Mouse (Mus musculus): ENCODE measurements around the gene Plp2.

The Plp2 gene

DNA sequence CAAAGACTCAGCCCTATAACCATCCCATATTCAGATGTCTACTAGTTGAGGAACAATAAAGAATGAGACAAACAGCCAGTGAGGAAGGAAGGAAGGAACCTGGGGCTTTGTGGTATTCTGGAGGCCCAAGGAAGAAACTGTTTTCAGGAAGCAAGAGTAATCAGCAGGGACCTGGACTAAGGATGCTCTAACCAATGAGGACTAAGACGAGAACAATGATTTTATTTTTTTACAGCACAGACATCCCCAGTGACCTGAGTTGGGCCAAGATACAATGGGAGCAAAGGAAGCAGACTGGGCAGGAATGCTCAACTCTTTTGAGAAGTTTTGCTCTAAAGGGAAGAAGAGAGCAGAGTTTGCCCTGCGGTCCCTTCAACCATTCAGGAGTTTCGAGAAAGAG is 8.3 kb downstream of the Plp2 start:
- no peak for DNase-seq (ENCODE audit: extremely low spot score, low spot score)

DNA sequence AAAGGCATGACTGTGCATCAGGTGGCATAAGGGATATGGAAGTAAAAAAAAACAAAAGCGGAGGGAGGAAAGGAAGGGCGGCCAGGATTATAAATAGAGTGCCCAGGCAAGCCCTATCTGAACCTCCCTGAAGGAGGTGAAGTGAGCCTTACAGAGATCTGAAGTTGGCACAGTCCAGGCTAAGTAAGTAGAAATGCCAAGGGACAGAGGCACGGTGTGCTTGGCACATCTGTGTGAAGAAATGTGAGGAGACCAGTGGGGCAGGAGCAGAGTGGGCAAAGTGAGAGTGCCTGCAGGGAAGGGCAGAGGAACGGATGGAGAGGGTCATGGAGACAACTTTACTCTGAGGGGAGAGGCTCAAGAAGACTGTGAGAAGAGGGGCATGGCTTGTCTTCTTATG is 10.1 kb downstream of the Plp2 start:
- DNase-seq (ENCODE audit: extremely low spot score, low spot score): no peak

DNA sequence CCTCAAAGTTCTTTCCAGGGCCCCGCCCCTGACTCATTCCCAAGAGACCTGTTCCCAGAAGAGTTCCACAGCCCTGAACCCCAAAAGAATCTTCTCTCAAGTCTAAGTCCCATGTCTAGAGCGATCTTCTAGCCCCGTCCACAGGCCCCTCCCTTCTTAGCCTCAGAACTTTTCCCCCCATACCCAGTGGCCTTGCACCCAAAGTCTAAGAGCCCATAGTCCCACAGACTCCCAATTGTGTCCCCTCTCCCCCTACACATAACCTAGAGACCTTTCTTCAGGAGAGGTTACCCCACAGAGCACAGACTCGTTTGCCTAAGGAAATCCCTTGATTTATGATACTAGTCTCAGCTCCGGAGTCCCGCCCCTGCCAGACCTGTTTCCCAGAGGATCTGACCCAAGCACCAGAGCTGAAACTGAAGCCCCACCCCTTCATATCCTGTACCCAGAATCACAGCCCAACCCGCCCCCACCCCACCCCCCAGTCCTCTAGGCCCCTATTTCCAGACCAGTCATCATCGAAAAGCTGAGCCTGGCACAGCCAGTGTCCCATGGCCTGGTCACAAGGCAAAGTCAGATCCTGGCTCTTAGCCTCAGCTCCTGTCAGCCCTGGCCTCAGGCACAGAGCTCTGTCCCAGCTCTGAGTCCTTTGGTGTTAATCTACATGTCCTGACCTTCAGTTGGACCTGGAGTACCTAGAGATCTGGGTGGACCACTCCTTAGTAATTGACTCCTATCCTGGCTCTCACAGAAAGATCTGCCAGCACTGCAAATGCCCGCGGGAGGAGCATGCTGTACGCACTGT is 12.2 kb downstream of the Plp2 start:
- DNase-seq (ENCODE audit: extremely low spot score, low spot score): no peak

DNA sequence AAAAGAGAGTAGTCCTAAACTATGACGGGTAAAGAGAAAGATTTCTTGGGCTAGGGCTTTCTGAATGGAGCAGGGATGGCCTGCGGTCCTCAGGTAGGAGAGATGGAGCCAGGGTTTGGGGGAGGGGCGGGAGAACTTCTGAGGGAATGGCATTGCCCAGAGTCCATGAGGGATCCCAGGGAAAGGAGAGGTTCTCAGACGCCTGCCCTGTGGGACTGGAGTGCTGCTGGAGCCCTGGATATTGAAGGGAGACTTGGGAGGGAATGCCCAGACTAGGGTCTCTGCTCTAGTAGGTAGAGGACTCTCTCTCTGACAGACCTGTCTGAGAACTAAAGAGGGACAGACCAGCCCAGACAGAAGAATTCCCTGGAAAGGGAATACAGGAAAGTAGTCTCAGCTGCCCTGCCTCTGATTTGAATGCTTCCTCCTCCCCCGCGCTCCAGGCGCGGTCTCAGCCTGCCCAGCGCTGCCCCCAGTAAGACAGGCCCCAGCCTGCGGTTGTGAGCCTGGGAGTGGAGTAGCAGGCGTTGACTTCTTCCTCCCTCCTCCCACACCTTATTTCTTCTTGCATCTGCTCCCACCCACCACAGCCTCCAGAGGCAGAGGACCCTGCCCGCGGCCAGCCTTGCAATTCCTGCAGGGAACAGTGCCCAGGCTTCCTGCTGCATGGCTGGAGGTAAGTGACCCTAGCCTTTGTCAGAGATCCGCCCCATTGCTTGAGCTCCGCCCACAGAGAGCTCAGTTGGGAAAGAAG is 13.0 kb downstream of the Plp2 start:
- DNase-seq (ENCODE audit: extremely low spot score, low spot score): peak; percentile 48

DNA sequence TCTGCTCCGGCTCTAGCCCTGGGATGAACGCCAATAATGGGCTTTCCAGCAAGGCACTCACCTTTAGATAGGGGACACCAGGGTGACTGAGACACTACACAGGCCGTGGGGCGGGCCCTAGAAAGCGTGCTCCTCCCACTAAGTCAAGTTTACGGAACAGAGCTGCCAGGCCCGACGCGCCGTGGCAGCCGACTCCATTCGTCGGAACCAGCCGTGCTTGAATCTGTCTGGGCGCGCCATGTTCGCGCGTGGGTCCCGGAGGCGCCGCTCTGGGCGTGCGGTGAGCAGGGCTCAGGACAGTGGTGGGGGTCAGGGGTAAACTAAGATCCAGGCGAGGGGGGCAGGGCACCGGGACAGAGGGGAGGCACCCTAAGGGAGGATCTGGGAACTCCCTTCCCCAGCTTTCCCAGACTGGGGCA is 14.0 kb downstream of the Plp2 start, which contains the start of gene Prickle3:
Gene Prickle3 (plus strand): TSS at position 40 of the 419 bp plus-strand sequence.
- DNase-seq (ENCODE audit: extremely low spot score, low spot score): no peak

DNA sequence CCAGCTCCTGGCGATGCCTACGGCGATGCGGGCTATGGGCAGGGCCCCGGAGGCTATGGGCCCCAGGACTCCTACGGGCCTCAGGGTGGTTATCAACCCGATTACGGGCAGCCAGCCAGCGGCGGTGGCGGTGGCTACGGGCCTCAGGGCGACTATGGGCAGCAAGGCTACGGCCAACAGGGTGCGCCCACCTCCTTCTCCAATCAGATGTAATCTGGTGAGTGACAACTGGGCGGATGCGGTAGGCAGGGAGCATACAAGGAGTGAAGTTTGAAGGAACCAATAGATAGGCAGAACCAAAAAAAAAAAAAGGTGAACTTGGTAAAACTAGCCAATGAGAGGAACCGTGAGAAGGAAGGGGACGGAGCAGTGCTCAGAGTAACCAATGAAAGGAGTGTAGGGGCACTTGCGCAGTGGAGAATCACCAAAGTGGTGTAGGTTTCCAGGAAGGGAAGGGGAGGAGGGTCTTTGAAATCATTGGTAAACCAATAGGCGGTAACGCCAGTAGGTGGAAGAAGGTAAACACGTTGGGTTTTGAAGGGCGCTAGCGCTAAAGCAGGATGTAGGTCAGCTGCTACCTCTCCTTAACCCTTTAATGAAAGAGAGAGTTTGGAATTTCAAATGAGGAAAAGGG is 22.4 kb downstream of the Plp2 start:
- peak; percentile 64 for DNase-seq (ENCODE audit: extremely low spot score, low spot score)

DNA sequence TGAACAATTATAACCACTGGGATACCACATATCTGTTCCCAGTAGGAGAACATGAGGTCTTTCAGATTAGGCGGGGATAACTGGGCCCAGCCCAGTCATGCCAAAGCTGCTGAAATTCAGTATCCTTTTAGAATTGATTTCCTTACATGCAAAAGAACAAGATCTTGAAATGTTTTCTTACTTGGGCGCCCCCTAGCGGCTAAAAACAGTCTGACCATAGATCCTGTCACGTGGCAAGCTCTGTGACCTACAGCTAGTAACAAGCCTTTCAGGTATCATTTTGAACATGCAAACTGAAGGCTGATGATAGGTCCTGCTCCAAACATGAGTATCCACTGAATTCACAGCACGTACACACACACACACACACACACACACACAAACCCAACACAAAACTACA is 25.8 kb downstream of the Plp2 start:
- DNase-seq (ENCODE audit: extremely low spot score, low spot score): peak; percentile 74

DNA sequence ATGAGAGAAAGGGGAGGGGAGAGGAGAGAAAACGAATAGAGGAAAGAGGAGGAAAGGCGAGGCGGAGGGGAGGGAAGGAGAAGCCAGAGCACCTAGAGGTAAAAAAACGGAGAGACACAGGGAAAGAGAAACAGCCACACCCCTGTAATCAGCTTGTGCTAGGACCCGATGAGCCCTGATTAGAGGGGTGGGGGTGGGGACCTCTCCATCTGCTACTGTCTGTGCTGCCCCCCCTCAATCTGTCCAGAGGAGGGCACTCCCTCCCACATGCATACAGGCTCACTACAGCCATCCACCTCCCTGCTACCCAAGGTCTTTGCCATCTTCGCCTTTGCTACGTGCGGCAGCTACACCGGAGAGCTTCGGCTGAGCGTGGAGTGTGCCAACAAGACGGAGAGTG is 30.4 kb downstream of the Plp2 start:
- DNase-seq (ENCODE audit: extremely low spot score, low spot score): no peak

DNA sequence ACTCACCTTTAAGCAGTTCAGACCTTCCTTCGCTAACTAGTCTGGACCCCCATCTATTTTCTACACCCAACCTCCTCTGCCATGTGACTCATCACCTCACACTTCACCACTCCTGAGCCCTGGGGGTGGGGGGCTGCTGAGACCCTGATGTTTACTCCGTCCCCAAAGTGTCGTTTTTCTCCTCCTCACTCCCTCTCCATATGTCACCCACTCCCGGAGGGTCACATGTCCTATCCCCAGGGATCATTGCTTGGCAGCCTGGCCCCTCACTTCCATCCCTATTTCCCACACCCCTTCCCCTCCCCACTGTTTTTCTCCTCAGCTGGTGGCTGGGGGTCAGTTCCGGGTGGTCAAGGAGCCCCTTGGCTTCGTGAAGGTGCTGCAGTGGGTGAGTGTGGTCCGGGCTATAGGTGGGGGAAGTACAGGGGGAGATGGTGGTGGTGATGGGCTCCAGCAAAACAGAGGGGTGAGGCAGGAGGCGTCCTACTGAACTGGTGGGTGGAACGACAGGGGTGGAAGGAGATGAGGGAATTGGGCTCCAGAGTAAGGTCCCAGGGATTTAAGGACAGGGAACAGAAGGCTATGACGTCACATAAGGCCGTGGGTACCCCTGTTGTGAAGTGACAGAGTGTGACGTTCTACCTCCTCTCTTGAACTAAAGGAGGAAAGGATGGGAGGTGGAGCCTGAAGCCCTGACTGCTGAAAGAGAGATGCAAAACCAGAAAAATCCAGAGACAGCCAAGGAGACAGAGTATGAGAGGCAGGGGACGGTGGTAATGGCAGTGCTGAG is 31.5 kb downstream of the Plp2 start:
- no peak for DNase-seq (ENCODE audit: extremely low spot score, low spot score)

DNA sequence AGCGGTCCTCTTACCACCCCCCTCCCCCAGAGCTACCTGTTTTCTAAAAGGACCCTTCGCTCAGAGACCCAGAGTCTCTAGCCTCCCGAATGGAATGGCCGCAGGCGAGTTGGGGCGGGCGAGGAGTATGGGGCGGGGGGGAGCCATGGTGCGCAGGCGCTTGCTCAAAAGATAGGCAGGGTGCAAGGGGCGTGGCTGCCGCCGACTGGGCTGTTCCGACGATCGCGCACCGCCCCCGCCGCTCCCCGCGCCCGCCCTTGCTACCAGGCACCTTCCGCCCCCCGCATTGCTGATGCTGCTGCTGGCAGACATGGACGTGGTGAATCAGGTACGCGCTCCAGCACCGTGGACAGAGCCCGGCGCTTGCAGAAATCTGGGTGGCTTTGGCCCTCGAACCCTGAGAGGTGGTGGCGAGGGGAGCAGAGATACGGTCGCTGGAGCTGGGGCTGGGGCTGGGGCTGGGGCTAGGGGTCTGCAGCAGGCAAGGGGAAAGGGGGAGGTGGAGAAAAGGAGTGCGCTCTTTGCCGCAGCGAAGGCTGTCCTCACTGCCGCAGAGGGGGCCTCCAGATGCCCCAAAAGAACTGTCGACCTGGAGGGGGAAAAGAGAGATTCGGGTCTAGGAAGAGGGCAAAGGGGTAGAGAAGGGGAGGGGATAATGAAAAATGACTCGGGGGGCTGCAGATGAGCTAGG is 32.6 kb downstream of the Plp2 start, which contains the start of gene Syp:
Gene Syp (plus strand): TSS at position 71 of the 691 bp plus-strand sequence.
- peak; percentile 86 for DNase-seq (ENCODE audit: extremely low spot score, low spot score)

DNA sequence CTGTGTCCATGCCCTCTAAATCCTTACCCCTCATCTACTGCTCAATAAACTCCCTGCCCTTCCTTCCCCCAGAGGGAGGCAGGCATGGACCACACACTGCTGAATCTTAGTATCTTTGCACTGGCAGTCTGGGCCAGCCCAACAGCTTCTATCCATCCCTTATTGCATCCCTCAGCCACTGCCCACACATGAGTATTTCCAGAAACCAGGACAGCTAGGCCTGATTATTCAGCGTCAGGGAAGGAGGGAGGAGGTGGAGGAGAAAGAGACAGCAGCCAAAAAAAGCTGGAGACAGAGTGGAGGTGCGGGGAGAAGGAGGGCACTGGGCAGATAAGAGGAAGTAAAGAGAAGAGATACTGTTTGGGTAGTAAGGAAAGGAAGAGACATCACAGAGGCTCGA is 36.1 kb downstream of the Plp2 start:
- no peak for DNase-seq (ENCODE audit: extremely low spot score, low spot score)

DNA sequence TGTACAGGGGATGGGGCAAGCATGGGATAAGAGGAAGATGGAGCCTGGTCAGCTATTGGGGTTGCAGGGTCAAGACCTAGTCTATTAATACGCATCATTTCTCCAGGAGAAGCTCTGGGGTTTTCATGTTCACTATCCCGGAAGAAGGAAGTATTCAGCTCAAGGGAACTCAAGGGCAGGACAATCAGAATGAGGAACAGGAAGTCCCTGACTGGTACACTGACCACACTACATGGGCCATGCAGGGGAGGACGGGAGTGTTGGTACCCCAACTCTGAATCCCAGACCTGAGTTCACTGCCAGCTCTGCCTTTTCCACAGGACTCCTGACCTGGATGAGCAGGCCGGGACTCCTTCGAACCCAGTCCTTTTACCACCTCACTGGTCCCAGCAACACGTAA is 38.6 kb downstream of the Plp2 start:
- no peak for DNase-seq (ENCODE audit: extremely low spot score, low spot score)
